Mouse (Mus musculus): Measurements from ENCODE around the gene Ccdc78.

GRCm38 (mm10) chr17:25834595-25835222, 48.3 kb downstream of the Ccdc78 start:
- no peak for TF ChIP-seq CTCF (IDR thresholded peaks at IDR 0.05)
- no peak for TF ChIP-seq EP300 (IDR thresholded peaks at IDR 0.05)

Data from lung, postnatal 0 days (tissue).